Mouse (Mus musculus) liver, embryonic 14.5 days (tissue): Measurements from ENCODE around the gene Klhl7.

ENCODE experiments used
- CTCF ChIP-seq: IDR thresholded peaks from 2 replicates; pipeline ENCODE4 v1.5.1; 2016; ENCODE audit warnings: antibody characterized with exemption, low read depth, control low read depth
- EP300 ChIP-seq: IDR thresholded peaks from 2 replicates; pipeline ENCODE4 v1.6.1; 2016; ENCODE audit warnings: antibody characterized with exemption, low read depth

DNA sequence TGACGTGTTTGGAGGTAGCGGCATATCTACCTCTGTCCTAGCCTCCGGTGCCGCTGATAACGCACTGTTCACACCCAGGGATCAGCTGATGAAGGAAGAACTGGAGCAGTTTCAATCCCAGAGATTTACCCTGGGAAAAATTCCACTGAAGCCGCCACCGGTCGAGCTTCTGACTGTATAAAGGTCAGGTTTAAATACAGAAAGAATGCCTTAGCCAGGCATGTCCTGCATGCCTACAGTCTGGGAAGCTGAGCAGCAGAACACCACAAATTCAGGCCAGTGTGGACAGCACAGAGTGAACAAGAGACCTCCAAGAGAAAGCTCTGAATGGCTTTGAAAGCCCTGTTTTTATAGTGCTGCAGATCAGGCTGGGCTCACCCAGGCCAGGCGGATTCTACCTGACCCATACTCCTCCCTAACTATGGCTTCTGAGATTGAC is 81.9 kb downstream of the Klhl7 start:
- TF ChIP-seq CTCF (no peak), EP300 (no peak)
